Mouse (Mus musculus): ENCODE measurements around the gene Nr5a1. TPM values are rescaled to one million over a fixed set of nuclear protein-coding genes. Genes with fewer than 3 reads are reported as not detected.

Nr5a1 gene
- total RNA-seq, 2 experiments from 2014 or later, result not detected

GRCm38 (mm10) chr2:38704336-38704735, 10.0 kb downstream of the Nr5a1 start:
- no peak for DNase-seq

- no peak for DNase-seq
Measured at GRCm38 (mm10) chr2:38700177-38700576, 14.2 kb downstream of the Nr5a1 start.

GRCm38 (mm10) chr2:38698623-38699022, 15.7 kb downstream of the Nr5a1 start:
- DNase-seq, result no peak

GRCm38 (mm10) chr2:38697128-38698120, 16.9 kb downstream of the Nr5a1 start:
- DNase-seq, result no peak

GRCm38 (mm10) chr2:38695770-38696169, 18.6 kb downstream of the Nr5a1 start:
- DNase-seq, result no peak

GRCm38 (mm10) chr2:38691542-38691941, 22.8 kb downstream of the Nr5a1 start:
- no peak for DNase-seq

- DNase-seq, result no peak
Measured at GRCm38 (mm10) chr2:38689881-38690280, 24.5 kb downstream of the Nr5a1 start.

- DNase-seq, result no peak
Measured at GRCm38 (mm10) chr2:38688791-38689520, 25.4 kb downstream of the Nr5a1 start.

GRCm38 (mm10) chr2:38685746-38686145, 28.6 kb downstream of the Nr5a1 start:
- DNase-seq, result no peak

- DNase-seq, result no peak
Measured at GRCm38 (mm10) chr2:38683083-38683482, 31.3 kb downstream of the Nr5a1 start.

- no peak for DNase-seq
Measured at GRCm38 (mm10) chr2:38682209-38682608, 32.1 kb downstream of the Nr5a1 start.

- no peak for DNase-seq
Measured at GRCm38 (mm10) chr2:38678947-38679346, 35.4 kb downstream of the Nr5a1 start.

GRCm38 (mm10) chr2:38675366-38675969, 38.9 kb downstream of the Nr5a1 start:
- DNase-seq, result no peak

GRCm38 (mm10) chr2:38672496-38672895, 41.8 kb downstream of the Nr5a1 start:
- no peak for DNase-seq

GRCm38 (mm10) chr2:38668802-38669580, 45.4 kb downstream of the Nr5a1 start:
- no peak for DNase-seq

GRCm38 (mm10) chr2:38661398-38661797, 52.9 kb downstream of the Nr5a1 start:
- no peak for DNase-seq

GRCm38 (mm10) chr2:38658338-38658836, 56.0 kb downstream of the Nr5a1 start:
- peak; percentile 69 for DNase-seq

GRCm38 (mm10) chr2:38653694-38654093, 60.6 kb downstream of the Nr5a1 start:
- no peak for DNase-seq

- no peak for DNase-seq
Measured at GRCm38 (mm10) chr2:38653293-38653619, 61.1 kb downstream of the Nr5a1 start.

GRCm38 (mm10) chr2:38652565-38653292, 61.6 kb downstream of the Nr5a1 start:
- DNase-seq, result peak; percentile 59

GRCm38 (mm10) chr2:38652098-38652497, 62.2 kb downstream of the Nr5a1 start:
- DNase-seq, result no peak
